Mouse (Mus musculus): ENCODE data around the gene Cnot2. TPM values are rescaled to one million over a fixed set of nuclear protein-coding genes. Genes with fewer than 3 reads are reported as not detected.

Gene Cnot2
- polyA plus RNA-seq, 1 experiment from 2014 or later = 75.8 TPM

DNA sequence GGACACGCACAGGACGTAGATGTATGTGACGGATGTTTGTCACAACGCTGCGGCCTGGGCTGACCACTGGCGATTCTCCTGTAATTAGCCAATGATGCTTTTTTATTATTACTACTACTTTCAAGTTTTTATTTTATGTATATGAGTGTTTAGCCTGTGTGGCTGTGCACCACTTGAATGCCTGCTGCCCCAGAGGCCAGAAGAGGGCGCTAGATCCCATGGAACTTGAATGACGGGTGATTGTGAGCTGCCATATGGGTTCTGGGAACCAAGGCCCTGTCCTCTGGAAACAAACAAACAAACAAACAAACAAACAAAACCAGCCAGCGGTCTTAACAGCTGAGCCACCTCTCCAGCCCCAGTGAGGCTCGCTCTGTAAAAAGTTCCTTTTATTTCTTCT is 136.9 kb downstream of the Cnot2 start:
- Histone ChIP-seq H3K9ac (ENCODE audit: low read depth, low read length) (no peak overlapping the region), H3K27ac (ENCODE audit: low read depth, low read length) (no peak overlapping the region), H3K4me2 (no peak overlapping the region), H3K36me3 (ENCODE audit: control insufficient read depth, insufficient read depth, low read length) (no peaks in the 10 kb centered on the region), H3K9me3 (replicated peaks; ENCODE audit: control insufficient read depth, low read length) (no peaks in the 10 kb centered on the region), H3K27me3 (ENCODE audit: control insufficient read depth, insufficient read depth, low read length) (no peaks in the 10 kb centered on the region), H3K4me1 (ENCODE audit: control insufficient read depth, insufficient read depth, low read length) (no peaks in the 10 kb centered on the region), H3K4me3 (ENCODE audit: low read depth, low read length) (no peak overlapping the region)
- no peak for ATAC-seq (replicated peaks; ENCODE audit: insufficient number of reproducible peaks, low FRiP score, low TSS enrichment)
- WGBS (ENCODE audit: insufficient replicate concordance) = 94% methylated on average over 10 of the region's 10 CpGs

DNA sequence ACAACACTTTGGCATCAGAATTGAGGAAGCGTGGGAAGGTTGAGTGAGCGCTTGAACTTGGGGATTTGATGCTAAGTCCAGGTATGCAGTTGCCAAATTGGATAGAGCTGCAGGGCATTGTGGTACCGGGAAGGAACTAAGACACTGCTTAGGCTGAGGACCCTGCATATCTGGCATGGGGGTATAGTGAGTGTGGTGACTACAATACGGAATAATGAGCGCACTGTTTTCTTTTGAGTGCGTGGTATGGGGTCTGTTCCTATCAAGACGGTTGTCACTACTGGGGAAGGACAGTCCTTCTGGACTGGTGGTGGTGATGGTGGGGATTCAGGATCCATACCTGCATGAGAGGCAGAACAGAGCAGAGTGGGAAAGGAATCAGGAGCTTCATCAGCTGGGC is 140.4 kb downstream of the Cnot2 start:
- no peak overlapping the region for H3K4me2 ChIP-seq
- H3K27ac ChIP-seq (ENCODE audit: low read depth, low read length) = no peak overlapping the region
- no peaks in the 10 kb centered on the region for H3K4me1 ChIP-seq (ENCODE audit: control insufficient read depth, insufficient read depth, low read length)
- 95% methylated on average over 7 of the region's 7 CpGs for WGBS (ENCODE audit: insufficient replicate concordance)
- H3K4me3 ChIP-seq (ENCODE audit: low read depth, low read length) = no peak overlapping the region
- H3K9ac ChIP-seq (ENCODE audit: low read depth, low read length) = no peak overlapping the region
- ATAC-seq (replicated peaks; ENCODE audit: insufficient number of reproducible peaks, low FRiP score, low TSS enrichment) = no peak
- H3K36me3 ChIP-seq (ENCODE audit: control insufficient read depth, insufficient read depth, low read length) = 0 out of 2 replicates have a peak, but pooled peaks cover 3% of the 10 kb centered on the region
- no peaks in the 10 kb centered on the region for H3K27me3 ChIP-seq (ENCODE audit: control insufficient read depth, insufficient read depth, low read length)
- H3K9me3 ChIP-seq (replicated peaks; ENCODE audit: control insufficient read depth, low read length) = peaks cover 8% of the 10 kb centered on the region

DNA sequence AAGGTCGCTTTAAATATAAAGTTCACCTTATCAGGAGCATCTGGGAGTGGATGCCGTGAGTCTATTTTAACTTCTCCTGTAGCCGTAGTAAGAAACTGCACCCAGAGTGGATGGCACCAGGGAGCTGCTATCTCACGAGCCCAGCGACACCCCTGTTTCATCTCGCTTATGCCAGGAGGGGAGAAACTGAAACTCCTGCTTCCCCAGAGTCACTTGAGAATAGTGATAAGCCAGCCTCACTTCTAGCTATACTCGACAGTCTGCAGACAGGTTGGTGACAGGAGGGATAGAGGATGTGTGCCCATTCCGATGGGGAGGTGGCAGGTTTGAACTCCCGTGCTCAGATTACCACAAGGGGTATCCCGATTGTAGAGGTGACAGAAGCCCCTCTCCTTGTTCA is 141.2 kb downstream of the Cnot2 start:
- H3K36me3 ChIP-seq (ENCODE audit: control insufficient read depth, insufficient read depth, low read length) = 0 out of 2 replicates have a peak, but pooled peaks cover 3% of the 10 kb centered on the region
- H3K9me3 ChIP-seq (replicated peaks; ENCODE audit: control insufficient read depth, low read length) = peaks cover 8% of the 10 kb centered on the region
- no peak overlapping the region for H3K9ac ChIP-seq (ENCODE audit: low read depth, low read length)
- H3K4me3 ChIP-seq (ENCODE audit: low read depth, low read length) = no peak overlapping the region
- H3K27me3 ChIP-seq (ENCODE audit: control insufficient read depth, insufficient read depth, low read length) = no peaks in the 10 kb centered on the region
- ATAC-seq (replicated peaks; ENCODE audit: insufficient number of reproducible peaks, low FRiP score, low TSS enrichment) = no peak
- no peak overlapping the region for H3K27ac ChIP-seq (ENCODE audit: low read depth, low read length)
- 34% methylated on average over 10 of the region's 10 CpGs for WGBS (ENCODE audit: insufficient replicate concordance)
- H3K4me1 ChIP-seq (ENCODE audit: control insufficient read depth, insufficient read depth, low read length) = no peaks in the 10 kb centered on the region
- peak overlapping the region; percentile 35 for H3K4me2 ChIP-seq

DNA sequence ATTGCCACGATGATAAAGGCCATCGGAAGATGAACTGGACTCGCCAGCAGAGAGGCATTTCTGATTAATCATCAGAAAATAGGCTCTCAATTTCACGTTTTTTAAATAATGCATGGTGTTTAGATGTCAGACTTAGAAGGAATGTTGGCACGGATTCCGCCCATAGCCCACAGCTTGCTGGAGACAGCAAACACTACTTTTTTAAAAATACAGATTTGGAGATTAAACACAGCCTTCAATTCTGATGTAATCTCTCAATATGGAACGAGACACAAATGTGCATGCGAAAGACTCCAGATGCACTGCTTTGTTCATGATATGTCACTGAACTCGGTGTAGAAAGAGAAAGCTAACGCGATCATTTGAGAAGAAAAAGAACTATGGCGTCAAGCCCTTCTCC is 145.9 kb downstream of the Cnot2 start:
- H3K4me1 ChIP-seq (ENCODE audit: control insufficient read depth, insufficient read depth, low read length) = no peaks in the 10 kb centered on the region
- no peak overlapping the region for H3K4me3 ChIP-seq (ENCODE audit: low read depth, low read length)
- WGBS (ENCODE audit: insufficient replicate concordance) = 88% methylated on average over 12 of the region's 12 CpGs
- no peak overlapping the region for H3K9ac ChIP-seq (ENCODE audit: low read depth, low read length)
- ATAC-seq (replicated peaks; ENCODE audit: insufficient number of reproducible peaks, low FRiP score, low TSS enrichment) = no peak
- no peak overlapping the region for H3K27ac ChIP-seq (ENCODE audit: low read depth, low read length)
- H3K36me3 ChIP-seq (ENCODE audit: control insufficient read depth, insufficient read depth, low read length) = 0 out of 2 replicates have a peak, but pooled peaks cover 3% of the 10 kb centered on the region
- no peaks in the 10 kb centered on the region for H3K27me3 ChIP-seq (ENCODE audit: control insufficient read depth, insufficient read depth, low read length)
- no peak overlapping the region for H3K4me2 ChIP-seq
- H3K9me3 ChIP-seq (replicated peaks; ENCODE audit: control insufficient read depth, low read length) = peaks cover 8% of the 10 kb centered on the region

Small RNA genes within 50 kb of the gene (microRNA-seq; reads per million reads assigned to microRNA genes)
- not detected for gene Gm25190 (ENCODE audit: borderline number of aligned reads)

Other genes starting within 250 kb of the Cnot2 start
- 6.2 and 6.6 TPM in 2 replicates for gene Kcnmb4, start 107.6 kb downstream of the Cnot2 start, polyA plus RNA-seq (2014; fragmentation: Nextera tagmentation; extraction: Ambion mirVana)

All from heart, embryonic 11.5 days (tissue).